Mouse (Mus musculus) liver, embryonic 14.5 days (tissue): ENCODE measurements around the gene Zfp366.

Experiments
- CTCF ChIP-seq: IDR thresholded peaks from 2 replicates; pipeline ENCODE4 v1.5.1; 2016; ENCODE audit warnings: antibody characterized with exemption, low read depth, control low read depth
- EP300 ChIP-seq: IDR thresholded peaks from 2 replicates; pipeline ENCODE4 v1.6.1; 2016; ENCODE audit warnings: antibody characterized with exemption, low read depth

GRCm38 (mm10) chr13:99229641-99230494 is 45.2 kb downstream of the Zfp366 start:
- TF ChIP-seq CTCF: no peak
- TF ChIP-seq EP300: no peak
